Mouse (Mus musculus) limb, embryonic 14.5 days (tissue): Measurements from ENCODE around the gene Kif27. TPM values are rescaled to one million over a fixed set of nuclear protein-coding genes. Genes with fewer than 3 reads are reported as not detected.

Source experiments
- ATAC-seq: fragments of 200-750 bp; cut with Nextera tagmentation; 2 replicates; pipeline ENCODE4 v1.8.0; 2017; ENCODE audit warnings: low read depth, moderate number of reproducible peaks, moderate TSS enrichment; ENCODE audit not compliant: low FRiP score
- DNase-seq: peaks from one replicate; pipeline ENCODE4 v3.0.0-alpha.2; 2015; ENCODE audit warnings: low spot score
- H3K27ac ChIP-seq: fragments of 300-500 bp; sonication (generic); replicated peaks from 2 replicates; pipeline ENCODE4 v1.5.1; 2014; ENCODE audit warnings: low read depth, mild to moderate bottlenecking, low read length, moderate library complexity, mixed read lengths
- H3K27me3 ChIP-seq: fragments of 300-500 bp; sonication (generic); 2 replicates; pipeline ENCODE4 v1.6.1; 2014; ENCODE audit warnings: low read length, mixed read lengths; ENCODE audit not compliant: control insufficient read depth, insufficient read depth
- H3K36me3 ChIP-seq: fragments of 300-500 bp; sonication (generic); 2 replicates; pipeline ENCODE4 v1.6.1; 2014; ENCODE audit warnings: mild to moderate bottlenecking, low read length, moderate library complexity, mixed read lengths; ENCODE audit not compliant: control insufficient read depth, insufficient read depth
- H3K4me1 ChIP-seq: fragments of 300-500 bp; sonication (generic); 2 replicates; pipeline ENCODE4 v1.6.1; 2014; ENCODE audit warnings: antibody characterized with exemption, low read length, mixed read lengths; ENCODE audit not compliant: control insufficient read depth, insufficient read depth
- H3K4me2 ChIP-seq: fragments of 300-500 bp; sonication (generic); replicated peaks from 2 replicates; pipeline ENCODE4 v1.6.1; 2014; ENCODE audit warnings: low read depth, mild to moderate bottlenecking, low read length, moderate library complexity; ENCODE audit not compliant: severe bottlenecking
- H3K4me3 ChIP-seq: fragments of 300-500 bp; sonication (generic); replicated peaks from 2 replicates; pipeline ENCODE4 v1.5.1; 2014; ENCODE audit warnings: low read length
- H3K9ac ChIP-seq: fragments of 300-500 bp; sonication (generic); 2 replicates; pipeline ENCODE4 v1.6.1; 2014; ENCODE audit warnings: mild to moderate bottlenecking, low read depth, low read length, moderate library complexity; ENCODE audit not compliant: severe bottlenecking
- H3K9me3 ChIP-seq: fragments of 300-500 bp; sonication (generic); 2 replicates; pipeline ENCODE4 v1.6.1; 2016; ENCODE audit warnings: low read length; ENCODE audit not compliant: control insufficient read depth
- POLR2A ChIP-seq: fragments of 200-500 bp; IDR thresholded peaks from 2 replicates; pipeline ENCODE4 v1.8.0; 2012; ENCODE audit warnings: inconsistent platforms, mild to moderate bottlenecking, moderate library complexity, borderline replicate concordance; ENCODE audit not compliant: insufficient read depth, insufficient read length; ENCODE audit errors: extremely low read depth
- WGBS: fragments of 180-500 bp; shearing (Covaris S2); extraction: QIAGEN DNeasy Blood & Tissue Kit; methylation state at CpG from one replicate; pipeline ENCODE4 v1.1.7; 2014; 5-methylcytosine and 5-hydroxymethylcytosine counted together
- polyA plus RNA-seq, 2 experiments: library from polyadenylated mRNA; depleted of rRNA in 1 of 2; stranded (reverse) in 1 of 2; unstranded in 1 of 2; fragments of >200 nt; fragmentation: Nextera tagmentation in 1 of 2; extraction: Ambion mirVana in 1 of 2; gene quantifications; 2 replicates each; pipeline versions ENCODE4 v1.2.1 to v1.2.3; 2012 to 2014

The Kif27 gene
- polyA plus RNA-seq, 2 experiments = 0.39 to 0.89 TPM

- Histone ChIP-seq H3K4me2 (no peak overlapping the region), H3K27ac (no peak overlapping the region), H3K4me3 (no peak overlapping the region), H3K9ac (no peak overlapping the region), H3K9me3 (no peaks in the 10 kb centered on the region), H3K27me3 (no peaks in the 10 kb centered on the region), H3K4me1 (no peaks in the 10 kb centered on the region), H3K36me3 (no peaks in the 10 kb centered on the region)
- no peak for TF ChIP-seq POLR2A
- DNase-seq (no peak), ATAC-seq (no peak)
- WGBS = 68% methylated on average over 4 of the region's 4 CpGs
Observed at GRCm38 (mm10) chr13:58281936-58282335, 77.0 kb downstream of the Kif27 start.

DNA sequence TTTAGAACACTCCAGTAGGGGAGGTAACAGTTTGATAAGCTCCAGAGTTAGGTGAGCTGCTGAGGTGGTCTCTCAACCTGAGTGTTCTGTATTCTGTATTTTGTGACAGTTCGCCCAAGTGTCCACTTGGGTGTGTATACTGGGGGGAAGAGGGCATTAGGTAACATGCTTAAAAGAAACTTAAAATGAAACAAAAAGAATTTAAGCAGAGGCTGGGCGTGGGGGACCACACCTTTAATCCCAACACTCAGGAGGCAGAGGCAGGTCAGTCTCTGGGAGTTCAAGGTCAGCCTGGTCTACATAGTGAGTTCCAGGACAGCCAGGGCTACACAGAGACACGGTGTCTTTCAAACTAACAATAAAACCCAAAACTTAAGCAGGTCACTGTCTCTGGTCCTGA, 78.4 kb downstream of the Kif27 start:
- Histone ChIP-seq H3K4me2 (no peak overlapping the region), H3K9me3 (no peaks in the 10 kb centered on the region), H3K27me3 (no peaks in the 10 kb centered on the region), H3K4me1 (no peaks in the 10 kb centered on the region), H3K9ac (no peak overlapping the region), H3K4me3 (no peak overlapping the region), H3K36me3 (no peaks in the 10 kb centered on the region), H3K27ac (no peak overlapping the region)
- DNase-seq (no peak), ATAC-seq (no peak)
- no peak for TF ChIP-seq POLR2A
- whole genome bisulfite sequencing = 91% methylated on average over 3 of the region's 3 CpGs

DNA sequence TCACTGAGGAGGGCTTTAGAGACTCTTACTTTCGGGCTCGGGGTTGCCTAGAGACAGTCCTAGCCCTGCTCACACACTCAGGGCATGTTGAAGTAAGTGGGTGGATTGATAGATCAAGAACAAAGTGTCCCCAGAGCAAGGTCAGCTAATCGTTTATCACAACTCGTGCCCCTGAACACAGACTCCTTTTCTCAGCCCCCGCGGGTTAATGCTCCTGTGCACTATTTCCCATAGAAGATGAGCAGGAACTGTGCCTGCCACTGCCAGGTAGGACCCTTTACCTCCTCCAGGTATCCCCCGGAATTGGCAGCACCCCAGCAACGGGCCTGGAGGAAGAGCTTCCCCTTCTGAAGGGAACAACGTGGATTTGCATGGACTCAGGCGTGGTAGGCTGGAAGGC, 82.7 kb downstream of the Kif27 start:
- H3K9me3 ChIP-seq = no peaks in the 10 kb centered on the region
- no peaks in the 10 kb centered on the region for H3K36me3 ChIP-seq
- DNase-seq = no peak
- ATAC-seq = no peak
- H3K27ac ChIP-seq = no peak overlapping the region
- 0 out of 2 replicates have a peak, but pooled peaks cover 3% of the 10 kb centered on the region for H3K4me1 ChIP-seq
- H3K27me3 ChIP-seq = no peaks in the 10 kb centered on the region
- H3K4me3 ChIP-seq = no peak overlapping the region
- WGBS = 79% methylated on average over 10 of the region's 10 CpGs
- no peak for TF ChIP-seq POLR2A
- no peak overlapping the region for H3K9ac ChIP-seq
- H3K4me2 ChIP-seq = no peak overlapping the region

DNA sequence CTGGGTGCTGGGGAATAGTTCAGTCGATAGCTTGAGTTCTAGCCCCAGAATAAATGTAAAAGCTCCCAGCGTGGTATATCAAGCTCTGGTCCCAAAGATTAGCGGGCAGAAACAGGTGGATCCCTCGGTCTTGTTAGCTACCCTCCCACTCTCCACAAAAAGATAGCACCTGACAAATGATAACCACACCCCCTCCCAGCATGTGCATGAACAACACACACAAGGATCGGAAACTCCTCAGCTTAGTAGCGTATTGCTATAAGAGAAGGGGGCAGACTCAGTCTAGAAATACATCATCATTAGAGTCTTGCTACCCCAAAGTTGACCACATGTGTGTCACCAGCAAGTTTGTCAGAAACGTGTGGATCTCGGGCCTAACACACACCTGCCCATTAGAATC, 83.3 kb downstream of the Kif27 start, which contains the start of gene Gkap1:
TSS of gene Gkap1 (minus strand) at position 101 of the 400 bp plus-strand sequence.
- Histone ChIP-seq H3K4me1 (0 out of 2 replicates have a peak, but pooled peaks cover 3% of the 10 kb centered on the region), H3K9me3 (no peaks in the 10 kb centered on the region), H3K4me2 (peak within 1 kb of the TSS; percentile 77), H3K27ac (peak within 1 kb of the TSS; percentile 87), H3K27me3 (no peaks in the 10 kb centered on the region), H3K4me3 (peak within 1 kb of the TSS; percentile 80), H3K36me3 (no peaks in the 10 kb centered on the region), H3K9ac (peak within 1 kb of the TSS; percentile 85)
- TF ChIP-seq POLR2A = no peak
- DNase-seq = no peak
- WGBS = 72% methylated on average over 8 of the region's 8 CpGs
- no peak for ATAC-seq

- Histone ChIP-seq H3K4me3 (peak overlapping the region; percentile 80), H3K27ac (peak overlapping the region; percentile 87; the same call in 1 of the 2 replicates)
- WGBS = 22% methylated on average over 9 of the region's 9 CpGs
Observed at GRCm38 (mm10) chr13:58275076-58275475, 83.8 kb downstream of the Kif27 start.

More at GRCm38 (mm10) chr13:58275076-58275475, 83.8 kb downstream of the Kif27 start:
- peak overlapping the region; percentile 77 for H3K4me2 ChIP-seq
- no peaks in the 10 kb centered on the region for H3K36me3 ChIP-seq
- no peaks in the 10 kb centered on the region for H3K27me3 ChIP-seq
- ATAC-seq = no peak
- DNase-seq = no peak
- no peaks in the 10 kb centered on the region for H3K9me3 ChIP-seq
- TF ChIP-seq POLR2A = no peak
- 0 out of 2 replicates have a peak, but pooled peaks cover 3% of the 10 kb centered on the region for H3K4me1 ChIP-seq
- H3K9ac ChIP-seq = peak overlapping the region; percentile 85
